Mouse (Mus musculus): Measurements from ENCODE around the gene Ascl5. TPM values are rescaled to one million over a fixed set of nuclear protein-coding genes. Genes with fewer than 3 reads are reported as not detected.

Gene Ascl5
- polyA plus RNA-seq, 1 experiment, result 0.36 TPM

GRCm38 (mm10) chr1:136085988-136086685, 35.5 kb downstream of the Ascl5 start:
- H3K27me3 ChIP-seq (ENCODE audit: control insufficient read depth, insufficient read depth, insufficient read length), result peaks cover 16% of the 10 kb centered on the region

GRCm38 (mm10) chr1:136089368-136090165, 39.0 kb downstream of the Ascl5 start:
- H3K79me2 ChIP-seq (ENCODE audit: control insufficient read depth, insufficient read depth), result no peaks in the 10 kb centered on the region
- TF ChIP-seq POLR2AphosphoS2 (IDR thresholded peaks at IDR 0.05; ENCODE audit: insufficient read length, low read depth) (no peak), E2F4 (IDR thresholded peaks at IDR 0.05; ENCODE audit: insufficient read depth) (no peak), USF1 (IDR thresholded peaks at IDR 0.05; ENCODE audit: low read depth) (no peak), MYOD1 (IDR thresholded peaks at IDR 0.05; ENCODE audit: control insufficient read depth in 1 of 3, insufficient read length in 2 of 3, low read depth in 2 of 3) (no peak), CEBPB (IDR thresholded peaks at IDR 0.05; ENCODE audit: insufficient read depth, poor library complexity, severe bottlenecking) (no peak), REST (IDR thresholded peaks at IDR 0.05; ENCODE audit: insufficient read depth, insufficient read length) (no peak), SRF (IDR thresholded peaks at IDR 0.05; ENCODE audit: control insufficient read depth, insufficient read length, low read depth) (no peak), MAX (IDR thresholded peaks at IDR 0.05; ENCODE audit: low read depth) (no peak), TCF12 (IDR thresholded peaks at IDR 0.05; ENCODE audit: insufficient read depth, poor library complexity, severe bottlenecking) (no peak), TCF3 (IDR thresholded peaks at IDR 0.05; ENCODE audit: insufficient read length, low read depth) (no peak), MYOG (IDR thresholded peaks at IDR 0.05; ENCODE audit: control insufficient read depth in 1 of 3, insufficient read depth in 1 of 3, insufficient read length in 2 of 3, low read depth in 2 of 3) (no peak), POLR2A (IDR thresholded peaks at IDR 0.05; ENCODE audit: insufficient read length, low read depth) (no peak)
- no peak overlapping the region for H3K4me3 ChIP-seq
- peaks cover 2% of the 10 kb centered on the region for H3K36me3 ChIP-seq (ENCODE audit: control insufficient read depth, insufficient read depth)
- no peak overlapping the region for H3ac ChIP-seq (ENCODE audit: control insufficient read depth, insufficient read length)
- peaks cover 22% of the 10 kb centered on the region for H3K27me3 ChIP-seq (ENCODE audit: control insufficient read depth, insufficient read depth, insufficient read length)
- H3K4me2 ChIP-seq (ENCODE audit: low read depth), result no peak overlapping the region

More at GRCm38 (mm10) chr1:136085988-136086685, 35.5 kb downstream of the Ascl5 start:
- peaks cover 11% of the 10 kb centered on the region for H3K36me3 ChIP-seq (ENCODE audit: control insufficient read depth, insufficient read depth)
- no peak overlapping the region for H3K4me2 ChIP-seq (ENCODE audit: low read depth)
- no peak overlapping the region for H3K4me3 ChIP-seq
- no peaks in the 10 kb centered on the region for H3K79me2 ChIP-seq (ENCODE audit: control insufficient read depth, insufficient read depth)
- H3ac ChIP-seq (ENCODE audit: control insufficient read depth, insufficient read length), result no peak overlapping the region
- no peak for TF ChIP-seq MYOG (IDR thresholded peaks at IDR 0.05; ENCODE audit: control insufficient read depth in 1 of 3, insufficient read depth in 1 of 3, insufficient read length in 2 of 3, low read depth in 2 of 3)
- TF ChIP-seq SRF (IDR thresholded peaks at IDR 0.05; ENCODE audit: control insufficient read depth, insufficient read length, low read depth), result no peak
- no peak for TF ChIP-seq MAX (IDR thresholded peaks at IDR 0.05; ENCODE audit: low read depth)
- TF ChIP-seq POLR2AphosphoS2 (IDR thresholded peaks at IDR 0.05; ENCODE audit: insufficient read length, low read depth), result no peak
- TF ChIP-seq USF1 (IDR thresholded peaks at IDR 0.05; ENCODE audit: low read depth), result no peak
- no peak for TF ChIP-seq POLR2A (IDR thresholded peaks at IDR 0.05; ENCODE audit: insufficient read length, low read depth)
- no peak for TF ChIP-seq MYOD1 (IDR thresholded peaks at IDR 0.05; ENCODE audit: control insufficient read depth in 1 of 3, insufficient read length in 2 of 3, low read depth in 2 of 3)
- no peak for TF ChIP-seq TCF12 (IDR thresholded peaks at IDR 0.05; ENCODE audit: insufficient read depth, poor library complexity, severe bottlenecking)
- no peak for TF ChIP-seq CEBPB (IDR thresholded peaks at IDR 0.05; ENCODE audit: insufficient read depth, poor library complexity, severe bottlenecking)
- no peak for TF ChIP-seq TCF3 (IDR thresholded peaks at IDR 0.05; ENCODE audit: insufficient read length, low read depth)
- TF ChIP-seq REST (IDR thresholded peaks at IDR 0.05; ENCODE audit: insufficient read depth, insufficient read length), result no peak
- no peak for TF ChIP-seq E2F4 (IDR thresholded peaks at IDR 0.05; ENCODE audit: insufficient read depth)

GRCm38 (mm10) chr1:136093726-136094125, 43.1 kb downstream of the Ascl5 start:
- Histone ChIP-seq H3K27me3 (ENCODE audit: control insufficient read depth, insufficient read depth, insufficient read length) (peaks cover 18% of the 10 kb centered on the region), H3K36me3 (ENCODE audit: control insufficient read depth, insufficient read depth) (no peaks in the 10 kb centered on the region), H3K4me3 (no peak overlapping the region), H3K4me2 (ENCODE audit: low read depth) (no peak overlapping the region), H3ac (ENCODE audit: control insufficient read depth, insufficient read length) (no peak overlapping the region), H3K79me2 (ENCODE audit: control insufficient read depth, insufficient read depth) (no peaks in the 10 kb centered on the region)
- no peak for TF ChIP-seq CEBPB (IDR thresholded peaks at IDR 0.05; ENCODE audit: insufficient read depth, poor library complexity, severe bottlenecking)
- no peak for TF ChIP-seq POLR2AphosphoS2 (IDR thresholded peaks at IDR 0.05; ENCODE audit: insufficient read length, low read depth)
- no peak for TF ChIP-seq SRF (IDR thresholded peaks at IDR 0.05; ENCODE audit: control insufficient read depth, insufficient read length, low read depth)
- no peak for TF ChIP-seq TCF12 (IDR thresholded peaks at IDR 0.05; ENCODE audit: insufficient read depth, poor library complexity, severe bottlenecking)
- no peak for TF ChIP-seq MYOD1 (IDR thresholded peaks at IDR 0.05; ENCODE audit: control insufficient read depth in 1 of 3, insufficient read length in 2 of 3, low read depth in 2 of 3)
- no peak for TF ChIP-seq REST (IDR thresholded peaks at IDR 0.05; ENCODE audit: insufficient read depth, insufficient read length)

GRCm38 (mm10) chr1:136094807-136095206, 44.2 kb downstream of the Ascl5 start:
- Histone ChIP-seq H3ac (ENCODE audit: control insufficient read depth, insufficient read length) (no peak overlapping the region), H3K4me3 (no peak overlapping the region), H3K4me2 (ENCODE audit: low read depth) (no peak overlapping the region), H3K27me3 (ENCODE audit: control insufficient read depth, insufficient read depth, insufficient read length) (peaks cover 14% of the 10 kb centered on the region), H3K36me3 (ENCODE audit: control insufficient read depth, insufficient read depth) (no peaks in the 10 kb centered on the region), H3K79me2 (ENCODE audit: control insufficient read depth, insufficient read depth) (no peaks in the 10 kb centered on the region)
- no peak for TF ChIP-seq SRF (IDR thresholded peaks at IDR 0.05; ENCODE audit: control insufficient read depth, insufficient read length, low read depth)
- no peak for TF ChIP-seq POLR2A (IDR thresholded peaks at IDR 0.05; ENCODE audit: insufficient read length, low read depth)
- TF ChIP-seq MAX (IDR thresholded peaks at IDR 0.05; ENCODE audit: low read depth), result no peak

Other genes starting within 250 kb of the Ascl5 start
- gene Lad1, start 232.2 kb upstream of the Ascl5 start, polyA plus RNA-seq (2012; fragmentation: generic; extraction: Trizol), result 0.46 TPM
- 2,000 TPM for gene Tnnt2, start 214.4 kb upstream of the Ascl5 start, polyA plus RNA-seq (2012; fragmentation: generic; extraction: Trizol)
- 74.8 TPM for gene Pkp1, start 131.6 kb upstream of the Ascl5 start, polyA plus RNA-seq (2012; fragmentation: generic; extraction: Trizol)
- gene Igfn1, start 44.5 kb upstream of the Ascl5 start, polyA plus RNA-seq (2012; fragmentation: generic; extraction: Trizol), result 7.1 TPM
- gene Tmem9, start 42.7 kb upstream of the Ascl5 start, polyA plus RNA-seq (2012; fragmentation: generic; extraction: Trizol), result 127 TPM
- gene Cacna1s, start 1.9 kb downstream of the Ascl5 start, polyA plus RNA-seq (2012; fragmentation: generic; extraction: Trizol), result 177 TPM
- 16.8 TPM for gene Kif21b, start 80.6 kb downstream of the Ascl5 start, polyA plus RNA-seq (2012; fragmentation: generic; extraction: Trizol)
- gene Mroh3, start 162.0 kb downstream of the Ascl5 start, polyA plus RNA-seq (2012; fragmentation: generic; extraction: Trizol), result 0.16 TPM
- gene Inava, start 183.5 kb downstream of the Ascl5 start, polyA plus RNA-seq (2012; fragmentation: generic; extraction: Trizol), result 11.1 TPM
- 0.18 TPM for gene Gpr25, start 210.1 kb downstream of the Ascl5 start, polyA plus RNA-seq (2012; fragmentation: generic; extraction: Trizol)

All from myocyte (in vitro differentiated cells).